Mouse (Mus musculus): ENCODE data around the gene A930002H24Rik.

Gene A930002H24Rik

DNA sequence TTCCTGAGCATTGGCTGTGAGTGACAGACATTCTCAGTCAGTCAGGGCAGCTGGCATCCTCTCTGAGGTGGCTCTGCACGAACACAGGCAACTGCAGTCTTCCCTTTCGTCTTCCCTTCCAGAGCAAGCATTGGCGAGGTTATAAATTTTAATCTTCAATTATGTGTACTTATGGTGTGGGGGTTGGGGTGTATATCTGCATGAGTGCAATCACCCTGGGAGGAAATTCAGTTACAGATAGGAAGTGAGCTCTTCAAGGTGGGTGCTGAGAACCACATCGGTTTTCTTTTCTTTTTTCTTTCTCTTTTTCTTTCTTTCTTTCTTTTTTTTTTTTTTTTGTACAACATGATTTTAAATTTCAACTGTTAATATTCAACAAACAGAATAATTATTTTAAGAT lies 32.0 kb downstream of the A930002H24Rik start:
- DNase-seq: no peak

DNA sequence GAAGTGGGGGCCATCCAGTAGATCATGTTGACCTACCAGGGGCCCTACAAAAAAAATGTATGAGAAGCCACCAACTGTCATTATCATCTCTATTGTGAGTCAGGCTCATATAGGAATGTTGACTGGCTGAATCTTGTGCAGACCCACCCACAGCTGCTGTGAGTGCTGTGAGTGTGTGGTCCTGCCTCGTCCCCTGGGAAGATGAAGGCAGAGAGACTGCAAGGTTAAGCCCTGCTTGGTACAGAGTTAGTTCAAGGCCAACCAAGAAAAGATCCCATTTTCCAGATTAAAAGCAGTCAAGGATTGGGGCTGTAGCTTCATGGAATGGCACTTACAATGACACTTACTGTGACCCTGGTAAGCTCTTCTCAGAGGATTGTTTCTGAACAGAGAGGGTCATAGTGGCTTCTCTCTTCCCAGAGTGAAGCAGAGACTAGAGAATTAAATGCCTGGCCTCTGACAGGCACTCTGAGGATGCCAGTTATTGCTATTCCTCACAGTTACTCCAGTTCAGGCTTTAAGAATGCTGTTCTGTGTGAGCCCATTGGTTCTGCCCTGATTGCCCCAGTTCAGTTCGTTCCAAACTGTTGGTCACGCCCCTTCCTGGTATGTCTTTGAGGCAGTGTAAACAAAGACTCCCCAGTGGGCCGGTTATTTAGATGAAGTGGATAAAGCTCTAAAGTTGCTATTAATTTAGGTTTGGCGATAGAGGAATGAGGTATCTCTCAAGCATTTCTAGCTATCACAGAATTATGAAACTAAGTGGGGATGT lies 34.8 kb downstream of the A930002H24Rik start:
- DNase-seq: no peak

DNA sequence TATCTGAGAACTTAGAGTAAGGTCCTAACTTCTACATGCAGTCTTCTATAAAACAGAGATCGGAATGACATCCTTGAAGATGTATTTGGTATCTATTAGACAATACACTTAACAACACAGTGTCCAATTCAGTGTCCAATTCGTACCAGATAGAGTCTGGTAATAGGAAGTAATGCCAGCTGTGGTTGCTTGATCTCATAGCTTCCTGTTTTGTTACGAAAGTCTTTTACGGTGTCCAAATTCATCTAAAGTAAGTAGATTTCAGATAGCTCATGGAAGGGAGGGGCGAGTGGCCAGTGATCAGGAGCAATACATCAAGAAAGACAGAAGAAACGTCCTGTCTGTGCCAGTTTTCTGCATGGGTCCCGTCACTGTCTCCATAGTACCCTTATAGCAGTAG lies 36.8 kb downstream of the A930002H24Rik start:
- no peak for DNase-seq

DNA sequence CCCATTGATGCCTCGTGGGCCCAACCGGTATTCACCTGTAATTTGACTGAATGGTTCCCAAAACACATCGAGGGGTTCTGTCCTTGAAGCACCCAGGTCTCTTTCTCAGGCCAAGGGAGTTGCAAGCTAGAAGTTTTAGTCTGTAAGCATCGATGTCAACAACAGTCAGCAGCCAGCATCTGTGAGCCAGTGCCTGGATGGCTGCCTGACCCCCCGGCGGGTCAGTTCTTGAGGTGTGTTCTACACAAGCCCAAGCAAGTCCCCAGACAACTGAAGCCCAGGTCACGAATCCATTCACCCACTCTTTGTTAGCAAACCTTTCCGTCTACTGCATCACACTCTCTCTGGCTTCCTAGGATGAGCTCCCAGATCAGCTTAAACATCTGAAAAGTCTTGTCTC lies 37.4 kb downstream of the A930002H24Rik start:
- no peak for DNase-seq

DNA sequence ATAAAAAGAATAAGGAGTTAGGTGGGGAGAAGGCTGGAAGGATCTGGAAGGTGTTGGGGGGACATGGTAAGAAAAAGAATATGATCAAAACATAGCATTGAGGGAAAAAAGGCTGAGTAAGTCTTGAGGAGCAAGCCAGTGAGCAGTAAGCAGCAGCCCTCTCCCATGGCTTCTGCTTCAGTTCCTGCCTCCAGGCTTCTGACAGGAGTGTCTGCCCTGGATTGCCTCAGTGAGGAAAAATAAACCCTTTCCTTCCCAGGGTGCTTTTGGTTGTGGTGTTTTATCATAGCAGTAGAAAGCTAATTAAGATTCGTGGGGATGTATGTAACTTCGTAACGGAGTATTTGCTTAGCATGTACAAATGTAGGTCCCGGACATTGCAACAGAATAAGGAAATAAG lies 39.5 kb downstream of the A930002H24Rik start:
- no peak for DNase-seq

DNA sequence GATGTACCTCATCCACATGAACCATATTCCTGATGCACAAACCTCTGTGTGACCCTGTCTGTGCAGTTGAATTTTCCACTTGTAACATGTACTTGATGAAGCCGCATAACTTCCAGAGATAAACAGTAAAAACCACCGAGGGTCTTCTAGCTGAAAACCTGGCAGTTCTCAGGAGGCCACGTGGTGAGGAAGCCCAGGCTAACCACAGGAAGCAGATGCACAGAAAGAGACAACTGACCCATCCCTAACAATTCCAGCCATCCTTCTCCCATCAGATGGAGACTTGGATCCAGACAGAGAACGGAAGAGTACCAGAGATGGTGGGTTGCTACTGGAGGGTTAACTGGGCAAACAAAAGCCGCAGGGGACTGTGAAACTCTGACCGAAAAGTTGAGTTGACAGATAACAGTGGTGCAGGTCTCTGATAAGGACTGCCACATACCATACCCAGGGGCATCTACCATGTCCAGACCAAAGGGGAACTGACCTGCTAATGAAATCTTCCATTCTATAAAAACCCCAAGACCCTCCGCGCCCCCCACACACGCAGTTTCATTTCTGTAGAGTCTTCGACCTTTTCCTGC lies 45.1 kb downstream of the A930002H24Rik start:
- no peak for DNase-seq

DNA sequence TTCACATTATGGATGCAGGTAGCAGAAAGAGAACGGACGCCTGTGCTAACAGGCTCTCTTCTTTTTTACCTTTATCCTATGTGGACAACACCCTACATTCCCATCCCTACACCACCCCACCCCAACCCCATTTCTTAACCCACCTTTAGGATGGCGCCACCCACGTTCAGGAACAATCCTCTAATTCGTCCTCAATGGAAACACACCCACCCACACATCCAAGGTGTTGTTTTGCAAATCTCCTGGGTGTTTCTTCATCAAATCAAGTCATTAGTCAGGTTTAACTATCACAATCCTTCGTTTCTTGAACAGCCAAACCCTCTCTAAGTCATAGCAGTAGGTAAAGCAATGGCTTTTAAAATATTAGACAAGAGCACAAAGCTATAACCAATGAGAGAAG lies 50.0 kb downstream of the A930002H24Rik start:
- no peak for DNase-seq

All from spleen, adult 18-20 months (tissue).